Mouse (Mus musculus): ENCODE data around the gene Ttc16. TPM values are rescaled to one million over a fixed set of nuclear protein-coding genes. Genes with fewer than 3 reads are reported as not detected.

The Ttc16 gene
- polyA plus RNA-seq, 1 experiment from 2014 or later, result 0.21 TPM

DNA sequence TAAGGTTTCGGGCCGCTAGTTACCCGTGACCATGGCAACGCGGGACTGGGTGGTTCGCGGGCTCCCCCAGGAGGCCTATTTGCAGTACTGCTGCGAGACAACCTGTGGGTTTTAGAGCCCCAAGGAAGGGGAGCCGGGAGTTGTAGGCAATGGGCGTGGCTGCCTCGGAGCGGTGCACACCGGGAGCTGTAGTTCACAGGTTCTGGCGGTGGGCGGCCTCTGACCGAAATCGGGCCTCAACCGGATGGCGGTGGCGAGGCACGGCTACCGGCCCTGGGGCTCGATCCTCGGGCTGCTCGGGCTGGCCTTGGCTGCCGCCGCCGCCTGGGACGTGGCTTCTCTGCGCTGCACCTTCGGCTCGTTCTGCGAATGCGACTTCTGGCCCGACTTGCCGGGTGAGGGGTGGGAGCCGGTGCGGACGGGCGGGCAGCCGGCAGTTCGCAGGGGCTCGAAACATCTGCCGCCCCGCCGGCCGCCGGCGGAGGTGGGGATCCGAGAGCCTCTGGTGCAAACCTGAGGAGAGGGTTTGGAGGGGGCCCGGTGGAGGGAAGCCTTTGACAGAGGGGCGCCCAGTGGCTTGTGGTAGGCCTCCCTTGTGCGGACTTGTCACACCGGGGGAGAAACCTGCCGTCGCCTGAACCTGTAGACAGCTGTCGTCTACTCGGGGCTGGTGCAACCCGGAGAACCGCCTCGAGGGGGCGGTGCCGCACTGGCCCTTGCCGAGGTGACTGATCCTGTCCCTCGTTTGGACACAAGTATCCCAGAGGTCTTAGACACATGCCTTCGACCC, 18.2 kb downstream of the Ttc16 start, which contains the start of gene Tor2a:
Tor2a (plus strand) TSS at position 179 of the 790 bp plus-strand sequence.
- peak within 1 kb of the TSS; percentile 58 for H3K4me2 ChIP-seq
- H3K9me3 ChIP-seq, result no peaks in the 10 kb centered on the region
- under 1% methylated on average over 66 of the region's 66 CpGs for WGBS
- peaks cover 40% of the 10 kb centered on the region for H3K36me3 ChIP-seq
- H3K9ac ChIP-seq, result peak within 1 kb of the TSS; percentile 86
- H3K4me3 ChIP-seq, result peak within 1 kb of the TSS; percentile 72
- peak within 1 kb of the TSS; percentile 89 for H3K27ac ChIP-seq
- peaks cover 11% of the 10 kb centered on the region for H3K4me1 ChIP-seq
- peak; percentile 89 for ATAC-seq (ENCODE audit: insufficient number of reproducible peaks, insufficient read depth, low FRiP score, low TSS enrichment, low read depth)
- no peaks in the 10 kb centered on the region for H3K27me3 ChIP-seq

- Histone ChIP-seq H3K4me1 (peaks cover 14% of the 10 kb centered on the region), H3K9ac (no peak overlapping the region), H3K27me3 (no peaks in the 10 kb centered on the region), H3K4me3 (peak overlapping the region; percentile 72; the same call in 1 of the 2 replicates), H3K4me2 (peak overlapping the region; percentile 58), H3K36me3 (peaks cover 34% of the 10 kb centered on the region), H3K27ac (no peak overlapping the region), H3K9me3 (no peaks in the 10 kb centered on the region)
- WGBS, result 31% methylated on average over 6 of the region's 6 CpGs
- ATAC-seq (ENCODE audit: insufficient number of reproducible peaks, insufficient read depth, low FRiP score, low TSS enrichment, low read depth), result no peak
Observed at GRCm38 (mm10) chr2:32756674-32757055, 18.8 kb downstream of the Ttc16 start.

DNA sequence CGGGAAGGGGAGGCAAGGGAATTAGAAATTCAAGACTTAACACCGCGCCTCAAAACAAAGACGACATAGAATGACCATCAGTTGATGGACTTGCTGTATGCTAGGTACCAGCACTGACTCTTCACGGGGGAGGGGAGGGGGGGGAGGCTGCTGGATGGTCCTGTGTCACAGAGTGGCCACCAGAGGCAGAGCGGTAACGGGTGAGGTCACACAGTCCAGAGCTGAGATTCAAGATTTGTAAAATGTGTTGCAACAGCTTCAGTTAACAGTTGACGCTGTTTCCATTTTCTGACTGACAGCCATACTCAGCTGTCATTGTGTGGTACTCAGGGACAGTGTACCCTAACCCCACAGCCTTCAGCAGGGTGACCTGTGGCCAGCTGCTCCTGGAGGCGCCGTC, 23.3 kb downstream of the Ttc16 start:
- 64% methylated on average over 10 of the region's 10 CpGs for WGBS
- Histone ChIP-seq H3K4me1 (peaks cover 16% of the 10 kb centered on the region), H3K9ac (no peak overlapping the region), H3K9me3 (no peaks in the 10 kb centered on the region), H3K4me3 (no peak overlapping the region; the same call in 1 of the 2 replicates), H3K36me3 (peaks cover 28% of the 10 kb centered on the region), H3K27me3 (no peaks in the 10 kb centered on the region), H3K27ac (no peak overlapping the region), H3K4me2 (peak overlapping the region; percentile 64; the same call in 1 of the 2 replicates)
- no peak for ATAC-seq (ENCODE audit: insufficient number of reproducible peaks, insufficient read depth, low FRiP score, low TSS enrichment, low read depth)

- no peak for ATAC-seq (ENCODE audit: insufficient number of reproducible peaks, insufficient read depth, low FRiP score, low TSS enrichment, low read depth)
- 17% methylated on average over 10 of the region's 10 CpGs for WGBS
- H3K27ac ChIP-seq, result peak overlapping the region; percentile 16; the same call in 1 of the 2 replicates
Observed at GRCm38 (mm10) chr2:32751665-32752033, 23.8 kb downstream of the Ttc16 start.

GRCm38 (mm10) chr2:32750887-32751664, 24.4 kb downstream of the Ttc16 start:
- ATAC-seq (ENCODE audit: insufficient number of reproducible peaks, insufficient read depth, low FRiP score, low TSS enrichment, low read depth), result peak; percentile 68
- WGBS, result 6% methylated on average over 31 of the region's 31 CpGs
- peak overlapping the region; percentile 48 for H3K27ac ChIP-seq

More at GRCm38 (mm10) chr2:32751665-32752033, 23.8 kb downstream of the Ttc16 start:
- H3K4me2 ChIP-seq, result peak overlapping the region; percentile 64
- peak overlapping the region; percentile 41 for H3K4me3 ChIP-seq
- peak overlapping the region; percentile 59 for H3K9ac ChIP-seq
- peaks cover 16% of the 10 kb centered on the region for H3K4me1 ChIP-seq
- H3K36me3 ChIP-seq, result peaks cover 32% of the 10 kb centered on the region
- no peaks in the 10 kb centered on the region for H3K9me3 ChIP-seq
- no peaks in the 10 kb centered on the region for H3K27me3 ChIP-seq

GRCm38 (mm10) chr2:32750199-32750598, 25.2 kb downstream of the Ttc16 start:
- peaks cover 47% of the 10 kb centered on the region for H3K36me3 ChIP-seq
- H3K9ac ChIP-seq, result no peak overlapping the region
- WGBS, result 73% methylated on average over 7 of the region's 7 CpGs
- no peak overlapping the region for H3K4me2 ChIP-seq
- peaks cover 16% of the 10 kb centered on the region for H3K4me1 ChIP-seq
- H3K27me3 ChIP-seq, result no peaks in the 10 kb centered on the region
- ATAC-seq (ENCODE audit: insufficient number of reproducible peaks, insufficient read depth, low FRiP score, low TSS enrichment, low read depth), result no peak
- H3K27ac ChIP-seq, result no peak overlapping the region
- H3K4me3 ChIP-seq, result no peak overlapping the region
- no peaks in the 10 kb centered on the region for H3K9me3 ChIP-seq

More at GRCm38 (mm10) chr2:32750887-32751664, 24.4 kb downstream of the Ttc16 start:
- Histone ChIP-seq H3K9me3 (no peaks in the 10 kb centered on the region), H3K9ac (peak overlapping the region; percentile 59), H3K4me3 (peak overlapping the region; percentile 41), H3K4me2 (peak overlapping the region; percentile 64), H3K36me3 (peaks cover 38% of the 10 kb centered on the region), H3K4me1 (peaks cover 16% of the 10 kb centered on the region), H3K27me3 (no peaks in the 10 kb centered on the region)

- Histone ChIP-seq H3K27me3 (no peaks in the 10 kb centered on the region), H3K27ac (no peak overlapping the region), H3K36me3 (peaks cover 42% of the 10 kb centered on the region), H3K4me1 (peaks cover 18% of the 10 kb centered on the region), H3K4me3 (no peak overlapping the region), H3K4me2 (no peak overlapping the region), H3K9me3 (no peaks in the 10 kb centered on the region), H3K9ac (no peak overlapping the region)
- no peak for ATAC-seq (ENCODE audit: insufficient number of reproducible peaks, insufficient read depth, low FRiP score, low TSS enrichment, low read depth)
- 90% methylated on average over 16 of the region's 16 CpGs for WGBS
Observed at GRCm38 (mm10) chr2:32749082-32749481, 26.4 kb downstream of the Ttc16 start.

DNA sequence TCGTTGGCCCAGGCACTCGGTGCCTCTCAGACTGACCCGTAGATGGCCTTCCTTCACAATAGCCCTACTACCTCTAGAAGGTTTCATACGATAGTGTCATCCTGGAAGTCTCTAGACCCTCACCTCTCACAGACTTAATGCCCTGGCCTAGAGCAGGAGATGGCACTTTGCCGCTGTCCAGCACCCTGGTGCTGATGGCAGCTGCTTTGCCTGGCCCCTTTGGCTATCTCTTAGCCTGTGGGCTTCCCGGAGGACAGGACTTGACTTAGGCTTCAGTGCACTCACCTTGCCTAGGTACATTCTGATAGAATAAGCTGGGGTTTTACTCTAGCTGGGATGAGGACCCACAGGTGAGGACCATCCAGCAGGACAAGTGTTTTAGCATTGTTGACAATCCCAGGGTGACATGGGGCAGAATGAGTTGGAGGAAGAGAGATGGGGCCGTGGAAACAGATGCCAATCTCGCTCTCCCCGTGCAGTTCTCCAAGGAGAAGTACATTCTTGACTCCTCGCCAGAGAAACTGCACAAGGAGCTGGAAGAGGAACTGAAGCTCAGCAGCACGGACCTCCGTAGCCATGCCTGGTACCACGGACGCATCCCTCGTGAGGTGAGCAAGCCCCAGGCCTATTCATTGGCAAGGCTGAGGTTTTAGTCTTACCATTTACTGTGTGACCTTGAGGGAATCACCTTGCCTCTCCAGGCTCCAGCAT, 31.0 kb downstream of the Ttc16 start:
- no peak overlapping the region for H3K9ac ChIP-seq
- peaks cover 20% of the 10 kb centered on the region for H3K4me1 ChIP-seq
- H3K9me3 ChIP-seq, result no peaks in the 10 kb centered on the region
- H3K4me2 ChIP-seq, result no peak overlapping the region
- peaks cover 32% of the 10 kb centered on the region for H3K27me3 ChIP-seq
- peaks cover 33% of the 10 kb centered on the region for H3K36me3 ChIP-seq
- H3K27ac ChIP-seq, result no peak overlapping the region
- H3K4me3 ChIP-seq, result no peak overlapping the region
- ATAC-seq (ENCODE audit: insufficient number of reproducible peaks, insufficient read depth, low FRiP score, low TSS enrichment, low read depth), result no peak
- 77% methylated on average over 15 of the region's 15 CpGs for WGBS

DNA sequence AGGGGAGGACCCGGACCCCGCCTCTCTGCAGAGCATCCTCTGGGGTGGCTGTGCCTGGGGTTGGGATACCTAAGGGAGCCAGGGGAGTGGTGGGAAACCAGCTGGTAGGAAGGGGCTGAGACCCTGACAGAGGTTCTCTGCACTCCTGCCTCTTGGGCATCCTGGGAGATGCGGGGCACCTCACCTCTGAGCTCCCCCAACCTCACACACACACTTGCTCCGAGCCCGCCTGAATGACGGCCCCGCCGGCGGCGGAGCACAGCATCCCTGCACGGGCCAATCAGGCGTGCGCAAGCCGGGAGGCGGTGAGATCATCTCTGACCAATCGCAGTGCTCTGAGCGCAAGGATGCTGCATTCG, 33.3 kb downstream of the Ttc16 start:
- H3K36me3 ChIP-seq, result peaks cover 26% of the 10 kb centered on the region
- peaks cover 32% of the 10 kb centered on the region for H3K27me3 ChIP-seq
- H3K4me2 ChIP-seq, result peak overlapping the region; percentile 91
- H3K4me3 ChIP-seq, result peak overlapping the region; percentile 48
- peak; percentile 27; the same call in 1 of the 2 replicates for ATAC-seq (ENCODE audit: insufficient number of reproducible peaks, insufficient read depth, low FRiP score, low TSS enrichment, low read depth)
- H3K9ac ChIP-seq, result no peak overlapping the region
- peaks cover 20% of the 10 kb centered on the region for H3K4me1 ChIP-seq
- no peak overlapping the region for H3K27ac ChIP-seq
- WGBS, result 2% methylated on average over 18 of the region's 18 CpGs
- no peaks in the 10 kb centered on the region for H3K9me3 ChIP-seq

GRCm38 (mm10) chr2:32741273-32742172, 33.9 kb downstream of the Ttc16 start:
- WGBS, result 5% methylated on average over 57 of the region's 58 CpGs
- no peak for ATAC-seq (ENCODE audit: insufficient number of reproducible peaks, insufficient read depth, low FRiP score, low TSS enrichment, low read depth)
- Histone ChIP-seq H3K36me3 (peaks cover 21% of the 10 kb centered on the region), H3K27me3 (peaks cover 32% of the 10 kb centered on the region), H3K9ac (peak overlapping the region; percentile 66), H3K4me3 (peak overlapping the region; percentile 48), H3K4me2 (peak overlapping the region; percentile 91), H3K9me3 (no peaks in the 10 kb centered on the region), H3K4me1 (peaks cover 20% of the 10 kb centered on the region), H3K27ac (no peak overlapping the region)
